Mouse (Mus musculus): ENCODE measurements at regions not wholly inside any gene's neighbourhood (a gene's known extent, or its start where the extent isn't known, plus 50 kb on each side); places are given as distances from the start of the nearest gene placed in this dataset.

GRCm38 (mm10) chr17:65015731-65016130, 179.9 kb upstream of the 4930583I09Rik start:
- peak; percentile 15 to 52 for DNase-seq (ENCODE audit: low spot score in 2 of 2)

GRCm38 (mm10) chr17:65014682-65015081, 178.8 kb upstream of the 4930583I09Rik start:
- DNase-seq (ENCODE audit: low spot score in 2 of 2), result no peak

DNA sequence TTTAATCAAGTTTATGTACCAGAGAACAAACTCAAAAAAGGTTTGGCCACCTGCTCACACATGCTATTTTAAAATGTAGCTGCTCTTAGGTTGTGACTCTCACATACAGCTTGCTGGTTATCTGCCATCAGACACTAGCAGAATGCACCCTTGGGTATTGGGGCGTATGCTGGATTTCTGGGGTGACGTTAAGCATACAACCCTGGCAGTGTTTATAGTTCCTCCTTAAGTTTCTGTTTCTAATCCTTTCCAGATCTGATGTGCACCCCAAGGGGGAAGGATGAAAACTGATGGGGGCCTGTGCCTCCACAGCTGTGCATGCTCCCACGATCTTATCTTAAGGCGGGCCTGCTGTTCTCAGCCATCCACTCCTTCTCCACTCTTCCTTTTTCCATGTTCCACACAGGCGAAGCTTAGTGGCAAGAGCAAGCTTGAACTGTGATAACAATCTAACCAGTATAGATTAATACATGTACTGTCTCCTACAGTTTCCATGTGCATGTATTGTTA, 164.8 kb upstream of the 4930583I09Rik start:
- DNase-seq (ENCODE audit: low spot score in 2 of 2), result no peak

DNA sequence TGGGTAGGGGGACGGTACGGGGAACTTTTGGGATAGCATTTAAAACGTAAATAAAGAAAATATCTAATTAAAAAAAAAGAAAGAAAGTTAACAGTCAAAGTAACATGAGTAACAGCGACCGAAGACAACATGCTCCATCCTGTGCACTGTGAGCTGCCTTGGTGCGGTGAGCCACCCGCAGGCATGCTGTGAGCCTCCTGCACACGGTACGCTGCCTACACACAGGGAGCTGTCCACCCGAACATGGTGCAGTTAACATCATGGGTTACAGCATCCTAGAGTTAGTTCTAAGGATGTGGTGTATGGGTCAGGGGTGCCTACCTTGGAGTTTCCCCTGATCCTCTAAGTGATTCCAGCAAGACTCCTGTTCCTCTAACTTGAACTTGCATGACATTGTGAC, 158.6 kb upstream of the 4930583I09Rik start:
- DNase-seq (ENCODE audit: low spot score in 2 of 2), result no peak

- no peak for DNase-seq (ENCODE audit: low spot score in 2 of 2)
These were observed 155.4 kb upstream of the 4930583I09Rik start for GRCm38 (mm10) chr17:64991262-64991661.

DNA sequence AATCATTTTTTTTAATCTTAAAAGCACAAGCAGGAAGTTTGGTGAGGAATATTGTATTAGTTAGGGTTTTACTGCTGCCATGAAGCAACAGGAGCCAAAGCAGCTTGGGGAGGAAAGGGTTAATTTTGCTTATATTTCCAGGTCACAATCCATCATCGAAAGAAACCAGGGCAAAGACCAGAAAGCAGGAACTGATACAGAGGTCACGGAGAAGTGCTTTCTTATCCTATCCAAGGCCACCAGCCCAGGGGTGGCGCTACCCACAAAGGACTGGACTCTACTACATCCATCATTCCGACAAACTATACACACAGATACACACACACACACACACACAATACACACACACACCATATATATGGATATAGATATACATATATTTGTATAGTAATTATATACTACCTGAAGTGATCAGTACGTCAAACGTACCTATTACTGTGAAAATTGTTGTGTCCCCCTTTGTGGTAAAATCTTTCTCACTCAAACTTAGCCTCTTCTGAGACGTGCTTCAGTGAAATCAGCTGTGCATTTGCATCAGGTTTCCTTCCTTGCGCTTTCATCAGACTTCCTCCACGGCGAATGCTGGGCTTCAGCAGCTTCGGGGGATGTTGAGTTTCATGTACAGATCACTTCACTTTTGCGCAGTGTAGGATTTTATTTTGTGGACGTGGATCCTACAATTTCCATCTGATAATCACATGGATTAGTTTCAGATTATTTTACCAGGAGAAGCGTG, 148.6 kb upstream of the 4930583I09Rik start:
- no peak for DNase-seq (ENCODE audit: low spot score in 2 of 2)

GRCm38 (mm10) chr17:64983480-64983879, 147.6 kb upstream of the 4930583I09Rik start:
- peak; percentile 4 for DNase-seq (ENCODE audit: low spot score in 2 of 2)

DNA sequence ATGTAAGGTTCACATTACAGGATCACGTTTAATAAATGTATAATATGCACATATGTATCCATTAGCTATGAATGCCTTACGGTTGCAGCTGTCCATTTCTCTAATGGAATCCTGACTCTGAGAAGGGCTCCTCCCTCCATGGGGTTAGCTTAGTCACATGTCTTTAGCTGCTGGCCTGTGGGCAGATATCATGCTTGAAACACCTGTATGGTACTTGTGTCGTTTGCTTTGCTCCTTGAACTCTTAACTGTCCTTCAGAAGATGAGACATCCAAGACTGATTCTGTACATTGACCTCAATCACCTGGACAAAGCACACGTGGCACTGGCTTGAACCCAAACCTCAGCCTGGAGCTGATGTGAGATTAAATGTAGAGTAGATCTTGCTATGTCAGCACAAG, 128.3 kb upstream of the 4930583I09Rik start:
- no peak for DNase-seq (ENCODE audit: low spot score in 2 of 2)

- DNase-seq (ENCODE audit: low spot score in 2 of 2), result no peak
These were observed 126.0 kb upstream of the 4930583I09Rik start for GRCm38 (mm10) chr17:64961887-64962286.

- DNase-seq (ENCODE audit: low spot score in 2 of 2), result no peak
These were observed 121.6 kb upstream of the 4930583I09Rik start for GRCm38 (mm10) chr17:64957495-64957894.

DNA sequence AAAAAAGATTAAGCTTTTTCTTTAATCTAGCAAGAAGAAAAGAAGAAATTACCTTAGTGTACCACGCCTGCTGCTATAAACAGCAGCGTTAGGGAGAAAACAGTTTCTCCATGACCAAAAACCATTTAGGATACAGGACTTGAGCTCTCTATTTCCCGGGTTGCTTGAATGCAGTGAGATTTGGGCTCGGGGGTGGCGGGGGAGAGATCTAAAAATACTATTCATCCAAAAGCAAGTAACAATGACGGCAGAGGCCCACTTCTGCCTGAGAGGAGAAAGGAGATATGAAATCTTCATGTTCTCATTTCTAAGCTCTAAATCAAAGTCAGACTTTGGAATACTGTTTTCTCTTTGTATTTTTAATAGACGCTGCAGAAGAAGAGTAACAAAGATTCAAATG, 120.6 kb upstream of the 4930583I09Rik start:
- peak; percentile 29 to 35 for DNase-seq (ENCODE audit: low spot score in 2 of 2)

DNA sequence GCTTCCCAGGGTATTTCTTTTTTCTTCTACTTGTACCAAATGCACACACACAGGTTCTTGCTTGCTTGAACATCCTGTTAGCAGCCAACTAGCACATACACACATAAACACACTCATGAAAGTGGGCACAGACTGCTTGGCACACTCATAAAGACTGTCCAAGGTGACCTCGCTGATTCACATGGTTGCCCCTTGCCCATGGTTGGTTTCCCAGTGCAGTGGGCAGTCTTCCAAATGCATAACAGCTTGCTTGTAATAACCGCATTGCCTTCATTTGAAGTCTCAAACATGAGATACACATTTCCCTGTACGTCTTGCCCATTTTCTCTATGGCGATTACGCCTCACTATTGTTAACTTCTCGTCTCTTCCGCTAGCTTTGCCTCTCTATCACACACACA, 117.4 kb upstream of the 4930583I09Rik start:
- no peak for DNase-seq (ENCODE audit: low spot score in 2 of 2)

DNA sequence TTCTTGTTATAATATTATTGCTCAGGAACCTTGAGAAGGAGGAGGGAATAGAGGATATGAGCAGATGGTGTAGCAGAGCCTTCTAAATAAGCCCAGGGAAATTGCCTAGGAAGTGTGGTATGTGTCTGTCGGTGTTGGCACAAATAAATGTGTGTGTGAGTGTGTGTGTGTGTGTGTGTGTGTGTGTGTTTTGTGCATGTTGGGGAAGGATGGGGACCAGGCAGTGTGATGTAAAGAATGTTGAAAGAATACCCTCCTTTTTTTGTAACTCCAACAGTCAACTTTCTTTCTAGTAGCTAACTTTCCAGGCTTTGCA, 115.7 kb upstream of the 4930583I09Rik start:
- DNase-seq (ENCODE audit: low spot score in 2 of 2), result peak; percentile 31 to 38

- no peak for DNase-seq (ENCODE audit: low spot score in 2 of 2)
These were observed 115.1 kb upstream of the 4930583I09Rik start for GRCm38 (mm10) chr17:64950802-64951624.

GRCm38 (mm10) chr17:64943213-64943612, 107.3 kb upstream of the 4930583I09Rik start:
- no peak for DNase-seq (ENCODE audit: low spot score in 2 of 2)

DNA sequence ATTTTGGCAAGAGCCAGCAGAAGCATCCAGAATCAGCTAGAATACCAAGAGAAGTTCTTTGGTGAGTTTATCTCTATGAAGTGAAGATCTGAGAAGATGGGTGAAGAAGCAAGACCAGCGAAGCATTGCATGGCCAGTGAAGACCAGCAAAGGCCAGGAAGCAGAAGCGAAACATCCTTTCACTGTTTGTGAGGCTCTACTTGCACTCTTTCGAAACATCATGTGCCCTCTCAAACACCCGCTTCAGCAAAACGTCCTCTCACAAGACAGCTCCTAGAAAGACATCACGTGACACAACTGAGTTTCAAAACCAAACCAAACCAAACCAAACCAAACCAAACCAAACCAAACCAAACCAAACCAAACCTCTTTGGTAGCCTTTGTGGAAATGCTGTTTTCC, 105.7 kb upstream of the 4930583I09Rik start:
- no peak for DNase-seq (ENCODE audit: low spot score in 2 of 2)

DNA sequence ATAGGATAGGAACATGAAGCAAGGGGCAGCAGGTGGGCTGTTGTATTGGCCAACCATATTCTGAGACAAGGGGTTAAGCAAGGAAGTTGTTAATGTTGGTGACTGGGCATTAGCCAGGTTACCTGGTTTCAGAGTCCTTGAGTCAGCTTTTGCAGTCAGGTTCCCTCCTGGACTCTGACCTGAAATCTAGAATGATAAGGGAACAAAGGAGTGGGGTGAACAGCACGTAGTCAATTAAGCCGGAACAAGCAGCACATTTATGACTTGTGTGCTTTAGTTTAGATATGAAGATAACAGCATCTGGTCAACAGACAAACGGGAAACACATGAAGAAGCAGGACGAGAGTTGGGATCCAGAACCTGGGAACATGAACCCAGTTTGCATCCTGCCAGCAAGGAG, 99.8 kb upstream of the 4930583I09Rik start:
- no peak for DNase-seq (ENCODE audit: low spot score in 2 of 2)

- no peak for DNase-seq (ENCODE audit: low spot score in 2 of 2)
These were observed 98.5 kb upstream of the 4930583I09Rik start for GRCm38 (mm10) chr17:64934411-64934810.

DNA sequence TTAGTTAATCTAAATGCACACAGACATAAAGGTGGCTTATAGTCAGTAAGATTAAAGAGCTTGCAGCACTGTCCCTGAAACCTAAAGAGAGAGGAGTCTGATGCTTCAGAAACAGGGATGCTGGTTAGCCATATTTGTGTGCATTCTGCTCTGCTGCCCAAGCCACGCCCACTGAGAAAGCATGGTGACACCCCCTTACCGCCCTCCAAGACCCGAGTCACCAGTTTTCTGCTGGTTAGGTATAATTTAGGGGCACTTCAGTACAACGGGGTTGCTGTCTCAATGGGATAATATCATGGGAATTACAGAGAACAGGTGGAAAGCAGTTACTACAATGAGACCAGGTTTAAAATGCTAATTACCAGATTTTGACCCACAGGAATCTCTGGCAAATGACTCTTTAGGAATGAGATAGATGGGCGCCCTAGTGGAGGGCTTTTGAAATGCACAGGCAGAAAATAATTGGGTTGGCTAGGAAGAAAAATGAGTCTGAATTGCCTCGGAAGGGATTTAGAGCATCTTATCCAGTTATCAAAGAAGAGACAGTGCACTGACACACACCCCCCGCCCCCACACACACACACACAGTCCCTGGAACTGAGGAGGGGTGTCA, 95.1 kb upstream of the 4930583I09Rik start:
- DNase-seq (ENCODE audit: low spot score in 2 of 2), result no peak

GRCm38 (mm10) chr17:64923762-64924161, 87.9 kb upstream of the 4930583I09Rik start:
- DNase-seq (ENCODE audit: low spot score in 2 of 2), result no peak

GRCm38 (mm10) chr17:64922235-64922634, 86.4 kb upstream of the 4930583I09Rik start:
- DNase-seq (ENCODE audit: low spot score in 2 of 2), result no peak

DNA sequence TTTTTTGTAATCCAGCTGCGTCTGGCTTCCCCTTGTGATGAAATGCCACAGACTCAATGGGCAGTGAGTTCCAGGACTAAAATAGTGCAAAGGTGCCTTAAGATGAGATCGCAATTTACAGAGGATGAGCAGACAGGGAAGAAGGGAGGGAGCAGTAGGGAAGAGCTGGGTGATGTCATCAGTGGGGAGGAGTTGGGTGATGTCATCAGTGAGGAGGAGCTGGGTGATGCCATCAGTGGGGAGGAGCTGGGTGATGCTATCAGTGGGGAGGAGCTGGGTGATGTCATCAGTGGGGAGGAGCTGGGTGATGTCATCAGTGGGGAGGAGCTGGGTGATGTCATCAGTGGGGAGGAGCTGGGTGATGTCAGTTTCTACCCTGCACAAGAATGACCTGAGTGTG, 84.4 kb upstream of the 4930583I09Rik start:
- DNase-seq (ENCODE audit: low spot score in 2 of 2), result no peak

- DNase-seq (ENCODE audit: low spot score in 2 of 2), result no peak
These were observed 82.0 kb upstream of the 4930583I09Rik start for GRCm38 (mm10) chr17:64917830-64918229.
